Mouse (Mus musculus) olfactory bulb, adult 2 months (tissue): ENCODE data around the gene Vax1.

Experiments
- CTCF ChIP-seq: fragments of 200-500 bp; IDR thresholded peaks from 2 replicates; pipeline ENCODE4 v1.5.1; 2012; ENCODE audit warnings: low read depth, mild to moderate bottlenecking, low read length, moderate library complexity; ENCODE audit not compliant: insufficient read depth
- POLR2A ChIP-seq: fragments of 200-500 bp; IDR thresholded peaks from 2 replicates; pipeline ENCODE4 v1.6.1; 2012; ENCODE audit warnings: mild to moderate bottlenecking, low read depth, low read length, moderate library complexity; ENCODE audit not compliant: insufficient read depth

DNA sequence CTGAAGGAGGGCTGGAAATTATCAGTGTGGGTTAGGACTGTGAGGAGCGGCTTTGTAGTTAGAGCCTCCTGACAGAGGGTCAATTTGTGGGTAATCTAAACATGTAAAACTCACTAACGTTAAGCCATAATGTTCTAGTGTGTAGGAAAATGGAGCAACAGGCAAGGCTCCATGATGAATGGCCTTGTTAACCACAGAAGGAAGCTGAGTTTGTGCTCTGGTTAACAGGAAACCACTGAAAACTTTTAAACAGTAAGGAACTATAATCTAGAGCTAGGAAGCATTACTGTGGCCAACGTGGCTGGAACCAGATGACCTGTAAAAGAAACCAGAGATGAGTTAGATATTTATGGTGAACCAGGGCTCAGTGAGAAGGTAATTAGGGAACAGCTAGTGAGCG is 13.2 kb downstream of the Vax1 start:
- TF ChIP-seq CTCF = no peak
- TF ChIP-seq POLR2A = no peak
